Comparison of ENCODE assay signal across 7 mouse cellular contexts in the genomic region with DNA sequence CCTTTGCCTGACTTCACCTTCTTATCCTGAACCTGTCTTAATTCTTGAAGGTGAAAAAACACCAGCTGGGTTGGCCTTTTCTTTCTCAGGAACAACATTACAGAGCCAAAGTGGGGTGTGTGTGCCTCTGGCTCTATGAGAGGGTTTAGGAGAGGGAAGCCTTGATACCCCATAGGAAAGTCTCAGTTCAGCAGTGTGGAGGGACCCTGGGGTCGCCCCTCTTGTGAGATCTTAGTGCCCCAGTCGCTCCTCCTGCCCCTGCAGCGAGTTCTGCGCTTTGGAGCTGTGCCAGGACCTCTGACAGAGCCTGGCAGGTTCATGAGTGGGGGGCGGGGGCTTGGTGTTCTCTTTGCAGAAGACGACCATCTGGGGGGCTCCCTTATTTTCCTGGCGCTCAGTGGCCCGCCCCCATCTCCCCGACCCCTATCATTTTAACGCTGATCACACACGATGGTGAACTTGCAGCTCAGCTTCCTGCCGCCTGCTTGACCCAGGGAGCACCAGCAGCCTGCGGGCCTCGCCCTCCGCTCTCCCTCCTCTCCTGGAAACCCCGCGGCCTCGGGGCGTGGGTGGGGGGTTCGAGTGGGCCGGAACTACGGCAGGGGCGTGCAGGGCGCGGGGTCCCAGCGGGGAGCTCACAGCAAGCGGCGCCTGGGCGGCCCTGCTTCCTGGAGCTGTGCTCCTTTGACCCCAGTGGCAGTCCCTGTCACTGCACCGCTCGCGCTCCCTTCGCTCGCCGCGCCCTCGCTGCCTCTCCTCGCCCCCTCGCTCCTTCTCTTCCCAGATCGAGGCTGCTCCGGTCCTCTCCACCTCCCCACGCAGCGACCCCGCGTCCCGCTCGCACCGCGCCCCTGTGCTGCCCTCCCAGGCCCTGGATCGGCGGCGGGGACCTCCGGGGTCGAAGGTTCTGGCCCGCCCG. TPM values are rescaled to one million over a fixed set of nuclear protein-coding genes. Genes with fewer than 3 reads are reported as not detected.
A peak's percentile ranks its signal among the peaks of the same experiment; 100 is the strongest.
DNase-seq lines count a peak whose midpoint lies in the region; ATAC-seq lines count a peak whose summit lies in the region.

A gene (plus strand): TSS at position 487 of the 919 bp plus-strand sequence.

- H3K9ac ChIP-seq in hindbrain, embryonic 16.5 days (ENCODE audit: low read depth, low read length) = peak within 1 kb of the TSS; percentile 98

- peak within 1 kb of the TSS; percentile 87 for H3K4me3 ChIP-seq in hindbrain, embryonic 16.5 days (ENCODE audit: low read length)
- peak within 1 kb of the TSS; percentile 92 for H3K4me3 ChIP-seq in megakaryocyte, embryonic 14.5 days (replicated peaks)

- H3K36me3 ChIP-seq in hindbrain, embryonic 16.5 days (ENCODE audit: control insufficient read depth, insufficient read depth, low read length) = no peaks in the 10 kb centered on the region
- H3K36me3 ChIP-seq in megakaryocyte, embryonic 14.5 days (replicated peaks; ENCODE audit: low read length) = no peaks in the 10 kb centered on the region

- peaks cover 13% of the 10 kb centered on the region for H3K4me1 ChIP-seq in hindbrain, embryonic 16.5 days (ENCODE audit: control insufficient read depth, insufficient read depth, low read depth, low read length)
- H3K4me1 ChIP-seq in megakaryocyte, embryonic 14.5 days = peaks cover 27% of the 10 kb centered on the region

- H3K27ac ChIP-seq in hindbrain, embryonic 16.5 days (ENCODE audit: low read depth, low read length) = peak within 1 kb of the TSS; percentile 96

- peak within 1 kb of the TSS; percentile 93 for H3K4me2 ChIP-seq in hindbrain, embryonic 16.5 days (ENCODE audit: low read length)

- peak; percentile 63 for ATAC-seq in hindbrain, embryonic 16.5 days

- intact Hi-C loops in left cerebral cortex, postnatal 14 days (cut with DNase I) = loop anchor here (1.0 to 10.0 kb wide), 3 partner anchors 178 to 338 kb away; no protein-coding TSS in a partner anchor

- no peaks in the 10 kb centered on the region for H3K27me3 ChIP-seq in hindbrain, embryonic 16.5 days (replicated peaks; ENCODE audit: control insufficient read depth, insufficient read depth, low read length)
- H3K27me3 ChIP-seq in megakaryocyte, embryonic 14.5 days (replicated peaks) = peaks cover 52% of the 10 kb centered on the region

- no peaks in the 10 kb centered on the region for H3K9me3 ChIP-seq in hindbrain, embryonic 16.5 days (ENCODE audit: control insufficient read depth, low read length)
- H3K9me3 ChIP-seq in megakaryocyte, embryonic 14.5 days = no peaks in the 10 kb centered on the region

- peak; percentile 79 to 80 for DNase-seq in adrenal gland, postnatal 36 days
- peak; percentile 29 to 72 for DNase-seq in cerebellum, postnatal 4 days (ENCODE audit: low spot score in 2 of 2)
- peak; percentile 66 for DNase-seq in gastrocnemius, postnatal 10 days
- DNase-seq in left cerebral cortex, postnatal 14 days (ENCODE audit: low spot score in 2 of 2) = peak; percentile 53 to 57
- DNase-seq in right cerebral cortex, postnatal 4 days = peak; percentile 69

- under 1% methylated on average over 51 of the region's 56 CpGs for WGBS in hindbrain, embryonic 16.5 days

RNA-seq across cellular contexts. Expression of the gene that starts here (rescaled TPM):
- total RNA-seq in adrenal gland, postnatal 36 days (2021) = 10 to 100 TPM; 31.2 to 36.5 TPM
- 1 to 10 TPM; 3.1 to 4.7 TPM for total RNA-seq in gastrocnemius, postnatal 10 days (2021)
- polyA plus RNA-seq in hindbrain, embryonic 16.5 days (2015; fragmentation: Nextera tagmentation; extraction: Ambion mirVana) = 112 and 122 TPM in 2 replicates
- total RNA-seq in left cerebral cortex, postnatal 14 days (2021) = 10 to 100 TPM; 44.3 to 44.5 TPM
- 0.10 TPM in 1 of 2 replicates, not detected in the other for polyA plus RNA-seq in megakaryocyte, embryonic 14.5 days (2012; ENCODE audit: insufficient read depth, low replicate concordance)

Comparison
In these comparisons a context has a peak if more than half of its experiments do, and no peak if none do; other contexts are left out.
1. Peak in every context shown above with its lines: DNase-seq, ATAC-seq, H3K4me3 ChIP-seq and H3K27ac ChIP-seq.
2. RNA of the gene that starts here (total RNA-seq): 44.3 to 44.5 TPM in left cerebral cortex, postnatal 14 days and 31.2 to 36.5 TPM in adrenal gland, postnatal 36 days; 3.1 to 4.7 TPM in gastrocnemius, postnatal 10 days; every median in the first group is over 4 times any median in the second.
3. RNA of the gene that starts here (polyA plus RNA-seq): 112 to 122 TPM in hindbrain, embryonic 16.5 days; 0.10 TPM in megakaryocyte, embryonic 14.5 days; every median in the first group is over 100 times any median in the second.